Mouse (Mus musculus): ENCODE measurements around the gene Dcaf4.

Gene Dcaf4

GRCm38 (mm10) chr12:83551305-83551704, 31.0 kb downstream of the Dcaf4 start:
- DNase-seq = no peak

GRCm38 (mm10) chr12:83553816-83554215, 33.5 kb downstream of the Dcaf4 start:
- no peak for DNase-seq

- no peak for DNase-seq
Measured at GRCm38 (mm10) chr12:83555605-83556004, 35.3 kb downstream of the Dcaf4 start.

GRCm38 (mm10) chr12:83558496-83558895, 38.2 kb downstream of the Dcaf4 start:
- no peak for DNase-seq

- no peak for DNase-seq
Measured at GRCm38 (mm10) chr12:83560189-83560588, 39.9 kb downstream of the Dcaf4 start.

- no peak for DNase-seq
Measured at GRCm38 (mm10) chr12:83562589-83562988, 42.3 kb downstream of the Dcaf4 start.

- no peak for DNase-seq
Measured at GRCm38 (mm10) chr12:83569866-83570265, 49.6 kb downstream of the Dcaf4 start.

- no peak for DNase-seq
Measured at GRCm38 (mm10) chr12:83572717-83573116, 52.5 kb downstream of the Dcaf4 start.

- DNase-seq = no peak
Measured at GRCm38 (mm10) chr12:83577445-83577844, 57.2 kb downstream of the Dcaf4 start.

- no peak for DNase-seq
Measured at GRCm38 (mm10) chr12:83578356-83578755, 58.1 kb downstream of the Dcaf4 start.

GRCm38 (mm10) chr12:83578896-83579569, 58.8 kb downstream of the Dcaf4 start:
- no peak for DNase-seq

- no peak for DNase-seq
Measured at GRCm38 (mm10) chr12:83580283-83580682, 60.0 kb downstream of the Dcaf4 start.

- no peak for DNase-seq
Measured at GRCm38 (mm10) chr12:83582106-83582505, 61.8 kb downstream of the Dcaf4 start.

- DNase-seq = peak; percentile 10
Measured at GRCm38 (mm10) chr12:83582747-83583146, 62.5 kb downstream of the Dcaf4 start.

- no peak for DNase-seq
Measured at GRCm38 (mm10) chr12:83586628-83587027, 66.4 kb downstream of the Dcaf4 start.

All from embryo, embryonic 11 days (tissue).